Mouse (Mus musculus): ENCODE measurements around the gene Dusp13.

DNA sequence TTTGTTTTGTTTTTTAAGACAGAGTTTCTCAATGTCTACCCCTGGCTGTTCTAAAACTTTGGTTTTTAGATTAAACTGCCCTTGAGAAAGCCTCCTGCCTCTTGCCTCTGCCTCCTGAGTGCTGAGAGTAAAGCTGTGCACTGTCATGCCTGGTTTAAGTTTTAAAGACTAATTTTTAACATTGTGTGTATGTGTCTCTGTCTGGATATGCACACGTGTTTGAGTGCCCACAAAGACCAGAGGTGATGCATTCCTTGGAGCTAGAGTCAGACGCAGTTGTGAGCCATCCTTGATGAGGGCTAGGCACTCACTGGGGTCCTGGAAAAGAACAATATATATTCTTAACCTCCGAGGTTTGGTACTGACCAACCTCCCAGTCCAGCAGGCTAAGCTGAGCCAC lies 36.4 kb upstream of the Dusp13 start:
- TF ChIP-seq CTCF (IDR thresholded peaks at IDR 0.05; ENCODE audit: low read depth), result no peak
- no peak for TF ChIP-seq EP300 (IDR thresholded peaks at IDR 0.05; ENCODE audit: low read depth)

All from liver, embryonic 14.5 days (tissue).